Comparison of ENCODE assay signal across 16 mouse cellular contexts in the genomic region with DNA sequence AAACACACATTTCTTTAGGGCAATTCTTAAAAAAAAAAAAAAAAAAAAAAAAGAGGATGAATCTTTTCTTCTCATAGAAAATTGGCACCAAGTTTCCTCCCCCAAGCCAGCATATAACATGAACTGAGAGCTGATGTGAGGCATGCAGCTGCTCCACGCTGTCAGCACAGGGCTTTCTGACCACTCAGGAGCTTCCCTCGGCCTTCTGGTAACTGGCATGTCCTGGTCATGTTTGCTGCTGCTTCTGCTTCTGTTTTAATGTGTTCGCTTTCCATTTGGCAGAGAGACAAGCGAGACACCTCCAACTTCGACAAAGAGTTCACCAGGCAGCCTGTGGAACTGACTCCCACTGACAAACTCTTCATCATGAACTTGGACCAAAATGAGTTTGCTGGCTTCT. TPM values are rescaled to one million over a fixed set of nuclear protein-coding genes. Genes with fewer than 3 reads are reported as not detected.
"Had no signal": no experiment of that assay in that cellular context is flagged by ENCODE, and none has a peak within 500 bp of the region (broad histone marks: within the 10 kb centered on the region; RNA-seq: fewer than 3 reads in every experiment).

No protein-coding gene starts in this region.

- ATAC-seq: liver, embryonic 12.5 days; midbrain, embryonic 13.5 days; midbrain, embryonic 15.5 days had no signal

- H3K4me1 ChIP-seq: limb, embryonic 15.5 days; liver, embryonic 12.5 days; midbrain, embryonic 13.5 days; midbrain, embryonic 15.5 days; neural tube, embryonic 12.5 days; stomach, embryonic 15.5 days had no signal

- H3K36me3 ChIP-seq: limb, embryonic 15.5 days; liver, embryonic 12.5 days; midbrain, embryonic 13.5 days; midbrain, embryonic 15.5 days; neural tube, embryonic 12.5 days; stomach, embryonic 15.5 days had no signal

- H3K9me3 ChIP-seq: limb, embryonic 15.5 days; liver, embryonic 12.5 days; megakaryocyte, embryonic 14.5 days; midbrain, embryonic 13.5 days; midbrain, embryonic 15.5 days; neural tube, embryonic 12.5 days; stomach, embryonic 15.5 days had no signal

- DNase-seq: right cerebral cortex, postnatal 14 days; thymus, postnatal 25 days had no signal

- H3K9ac ChIP-seq: limb, embryonic 15.5 days; liver, embryonic 12.5 days; liver, embryonic 14.5 days; midbrain, embryonic 13.5 days; midbrain, embryonic 15.5 days; neural tube, embryonic 12.5 days; stomach, embryonic 15.5 days had no signal

- H3K4me3 ChIP-seq: limb, embryonic 15.5 days; liver, embryonic 12.5 days; megakaryocyte, embryonic 14.5 days; midbrain, embryonic 13.5 days; midbrain, embryonic 15.5 days; neural tube, embryonic 12.5 days; stomach, embryonic 15.5 days had no signal

- H3K27ac ChIP-seq: limb, embryonic 15.5 days; liver, embryonic 12.5 days; liver, embryonic 14.5 days; macrophage; midbrain, embryonic 13.5 days; midbrain, embryonic 15.5 days; neural tube, embryonic 12.5 days; stomach, embryonic 15.5 days; stomach, postnatal 0 days had no signal

- H3K4me2 ChIP-seq: limb, embryonic 15.5 days; liver, embryonic 12.5 days; midbrain, embryonic 11.5 days; midbrain, embryonic 13.5 days; midbrain, embryonic 15.5 days; neural tube, embryonic 12.5 days; stomach, embryonic 15.5 days had no signal

- H3K27me3 ChIP-seq: limb, embryonic 15.5 days; liver, embryonic 12.5 days; midbrain, embryonic 13.5 days; midbrain, embryonic 15.5 days; neural tube, embryonic 12.5 days; stomach, embryonic 15.5 days had no signal

RNA-seq across cellular contexts. Expression of a gene that starts 36.8 kb away (rescaled TPM):
- polyA plus RNA-seq: liver, adult 2 months; liver, embryonic 12.5 days; liver, embryonic 14.5 days; macrophage; testis, adult 2 months; thymus, adult 2 months had no signal
